Mouse (Mus musculus): ENCODE results near the gene Tlr7.

DNA sequence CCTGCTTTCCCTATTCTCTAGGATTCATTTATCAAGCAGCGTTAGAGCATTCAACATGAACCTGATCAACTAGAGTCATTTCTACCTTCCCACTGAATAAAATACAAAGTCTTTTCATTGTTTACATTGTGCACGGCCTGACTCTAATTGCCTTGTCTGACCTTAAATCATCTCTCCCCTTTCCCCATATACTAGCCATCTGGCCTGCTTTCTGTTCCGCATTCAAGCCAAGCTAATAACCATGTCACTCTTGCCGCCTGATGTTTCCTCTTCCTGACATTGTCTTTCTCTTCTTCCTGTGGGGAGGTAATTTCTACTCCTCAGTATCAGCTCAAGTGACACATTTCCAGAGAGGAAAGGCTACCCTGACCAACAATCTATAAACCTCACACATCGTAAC, 14.6 kb downstream of the Tlr7 start:
- no peak for TF ChIP-seq CTCF (IDR thresholded peaks at IDR 0.05; ENCODE audit: control insufficient read depth, insufficient read depth, insufficient read length)
- no peak for TF ChIP-seq MYOD1 (IDR thresholded peaks at IDR 0.05; ENCODE audit: control insufficient read depth, insufficient read length, low read depth)
- TF ChIP-seq MYOG (IDR thresholded peaks at IDR 0.05; ENCODE audit: control insufficient read depth, extremely low read depth, insufficient read length): no peak
- TF ChIP-seq MAX (IDR thresholded peaks at IDR 0.05): no peak
- no peak for TF ChIP-seq FOSL1 (IDR thresholded peaks at IDR 0.05; ENCODE audit: insufficient read depth, low read length, poor library complexity, severe bottlenecking)
